Mouse (Mus musculus): ENCODE results near the gene Gstz1. TPM values are rescaled to one million over a fixed set of nuclear protein-coding genes. Genes with fewer than 3 reads are reported as not detected.
"Not testable (repeated sequence)": the region's sequence is repeated elsewhere in the genome, so short reads cannot be mapped to it uniquely, and the experiment has no call there.

The Gstz1 gene
- polyA plus RNA-seq, 1 experiment from 2014 or later: 32.5 TPM

DNA sequence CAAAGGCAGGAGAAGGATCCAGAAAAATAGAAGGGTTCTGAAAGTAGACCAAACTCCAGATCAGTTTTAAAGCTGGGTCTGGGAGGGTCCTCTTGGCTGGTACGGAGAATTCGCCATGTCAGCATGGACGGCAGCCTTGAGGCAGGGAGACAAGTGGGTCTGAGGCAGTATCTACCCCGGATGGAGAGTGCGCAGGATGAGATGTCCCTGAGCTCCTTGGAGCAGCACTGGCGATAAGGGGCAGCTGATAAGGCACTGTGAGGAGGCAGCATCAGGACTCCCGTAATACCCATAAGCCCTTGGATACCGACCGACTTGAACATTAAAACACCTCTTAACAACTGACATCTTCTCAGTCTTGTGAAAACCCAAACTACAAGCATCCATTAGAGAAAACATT, 14.2 kb upstream of the Gstz1 start:
- 96% methylated on average over 9 of the region's 9 CpGs for WGBS
- H3K9me3 ChIP-seq: no peaks in the 10 kb centered on the region
- peaks cover 44% of the 10 kb centered on the region for H3K36me3 ChIP-seq

DNA sequence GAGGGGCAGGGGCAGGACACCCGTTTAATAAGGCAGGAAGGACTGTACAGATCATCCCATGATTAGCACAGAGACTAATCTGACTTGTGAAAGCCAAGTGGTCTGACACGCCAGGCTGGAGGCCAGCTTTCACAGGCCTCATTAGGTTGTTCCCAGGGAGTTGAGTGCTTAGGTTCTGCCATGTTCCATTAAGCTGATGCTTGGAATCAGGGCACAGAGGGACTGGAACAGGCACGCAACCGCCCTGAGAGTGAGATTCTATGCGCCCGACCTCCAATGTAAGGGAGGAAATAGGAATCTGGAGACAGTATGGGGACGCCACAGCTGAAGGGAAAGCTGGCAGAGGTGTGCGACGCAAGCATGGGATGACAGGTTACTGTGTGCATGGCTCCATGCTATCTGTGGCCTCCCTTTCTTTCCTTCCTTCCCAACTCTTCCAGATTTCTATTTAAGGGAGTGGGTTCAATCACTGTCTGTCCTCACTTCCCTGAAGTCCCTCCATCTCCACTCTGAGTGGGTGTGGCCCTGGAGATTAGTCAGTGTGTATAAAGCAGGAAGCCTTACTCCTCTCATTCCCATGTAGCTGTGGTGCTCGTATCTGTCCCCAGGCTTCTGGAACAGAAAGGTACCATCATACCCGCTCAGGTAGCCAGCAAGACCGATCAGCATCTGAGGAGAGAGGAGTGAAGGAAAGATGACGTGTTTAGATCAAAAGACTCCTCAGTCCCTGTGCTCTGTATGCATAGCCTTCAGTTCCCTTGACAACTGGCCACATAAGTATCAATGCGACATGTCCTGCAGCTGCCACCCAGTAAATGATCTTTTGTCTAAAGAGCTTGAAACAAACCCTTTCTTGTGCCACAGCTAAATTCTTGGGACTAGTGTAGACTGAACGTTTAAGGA, 9.3 kb upstream of the Gstz1 start:
- Histone ChIP-seq H3K36me3 (peaks cover 21% of the 10 kb centered on the region), H3K9ac (replicated peaks) (no peak overlapping the region), H3K4me3 (replicated peaks) (no peak overlapping the region), H3K4me1 (replicated peaks) (peaks cover 17% of the 10 kb centered on the region), H3K4me2 (replicated peaks) (no peak overlapping the region), H3K27ac (peak overlapping the region; percentile 73), H3K9me3 (no peaks in the 10 kb centered on the region), H3K27me3 (no peaks in the 10 kb centered on the region)
- 53% methylated on average over 15 of the region's 15 CpGs for WGBS
- peak; percentile 89 for ATAC-seq

More for the DNA sequence above, 14.2 kb upstream of the Gstz1 start:
- H3K4me2 ChIP-seq (replicated peaks): no peak overlapping the region
- H3K4me1 ChIP-seq (replicated peaks): peaks cover 4% of the 10 kb centered on the region
- H3K4me3 ChIP-seq (replicated peaks): no peak overlapping the region
- H3K27me3 ChIP-seq: no peaks in the 10 kb centered on the region
- no peak for ATAC-seq
- no peak overlapping the region for H3K27ac ChIP-seq
- no peak overlapping the region for H3K9ac ChIP-seq (replicated peaks)

DNA sequence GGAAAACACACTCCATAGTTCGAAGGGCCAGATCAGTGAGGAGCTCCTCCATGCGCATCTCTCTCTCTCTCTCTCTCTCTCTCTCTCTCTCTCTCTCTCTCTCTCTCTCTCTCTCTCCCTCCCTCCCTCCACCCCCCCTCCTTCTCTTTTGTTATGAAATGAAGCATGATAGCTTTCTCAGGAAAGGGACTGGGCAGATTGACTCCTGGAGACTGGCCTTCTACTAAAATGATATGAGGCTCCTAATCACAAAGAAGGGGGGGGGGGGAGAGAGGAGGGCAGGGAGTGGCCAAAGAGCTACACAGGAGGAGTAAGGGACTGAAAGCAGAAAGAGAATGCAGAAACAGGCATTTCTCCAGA, 8.6 kb upstream of the Gstz1 start:
- WGBS: 10% methylated on average over 2 of the region's 2 CpGs
- H3K9me3 ChIP-seq: no peaks in the 10 kb centered on the region
- peaks cover 17% of the 10 kb centered on the region for H3K36me3 ChIP-seq
- no peak overlapping the region for H3K9ac ChIP-seq (replicated peaks)
- H3K27ac ChIP-seq: peak overlapping the region; percentile 73
- H3K4me3 ChIP-seq (replicated peaks): no peak overlapping the region
- H3K27me3 ChIP-seq: no peaks in the 10 kb centered on the region
- peak; percentile 55 for ATAC-seq
- no peak overlapping the region for H3K4me2 ChIP-seq (replicated peaks)
- H3K4me1 ChIP-seq (replicated peaks): peaks cover 17% of the 10 kb centered on the region

DNA sequence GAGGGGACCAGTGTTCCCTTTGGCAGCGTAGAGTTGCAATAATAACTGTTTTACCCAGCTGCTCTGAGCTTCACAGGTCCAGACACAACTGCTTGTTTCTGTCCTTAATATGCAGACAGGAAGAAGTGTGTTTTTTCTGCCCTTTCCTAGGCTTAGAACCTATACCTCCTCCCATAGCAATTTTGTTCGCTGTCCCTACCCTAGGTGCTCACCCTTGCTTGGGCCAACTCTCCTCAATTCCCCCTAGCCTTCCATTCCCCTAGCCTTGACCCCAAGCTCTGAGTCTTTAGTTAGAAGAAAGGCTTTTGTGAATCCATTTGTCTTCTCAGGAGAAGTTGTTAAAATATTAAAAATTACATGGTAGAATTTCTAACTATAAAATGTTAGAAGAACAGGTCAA, 8.2 kb upstream of the Gstz1 start:
- 70% methylated on average over 1 of the region's 2 CpGs for WGBS
- peaks cover 17% of the 10 kb centered on the region for H3K4me1 ChIP-seq (replicated peaks)
- no peaks in the 10 kb centered on the region for H3K9me3 ChIP-seq
- H3K9ac ChIP-seq (replicated peaks): no peak overlapping the region
- no peak overlapping the region for H3K4me2 ChIP-seq (replicated peaks)
- peaks cover 13% of the 10 kb centered on the region; the same call in 1 of the 2 replicates for H3K36me3 ChIP-seq
- H3K27me3 ChIP-seq: no peaks in the 10 kb centered on the region
- peak overlapping the region; percentile 69 for H3K27ac ChIP-seq
- H3K4me3 ChIP-seq (replicated peaks): no peak overlapping the region
- peak; percentile 57; the same call in 1 of the 2 replicates for ATAC-seq

DNA sequence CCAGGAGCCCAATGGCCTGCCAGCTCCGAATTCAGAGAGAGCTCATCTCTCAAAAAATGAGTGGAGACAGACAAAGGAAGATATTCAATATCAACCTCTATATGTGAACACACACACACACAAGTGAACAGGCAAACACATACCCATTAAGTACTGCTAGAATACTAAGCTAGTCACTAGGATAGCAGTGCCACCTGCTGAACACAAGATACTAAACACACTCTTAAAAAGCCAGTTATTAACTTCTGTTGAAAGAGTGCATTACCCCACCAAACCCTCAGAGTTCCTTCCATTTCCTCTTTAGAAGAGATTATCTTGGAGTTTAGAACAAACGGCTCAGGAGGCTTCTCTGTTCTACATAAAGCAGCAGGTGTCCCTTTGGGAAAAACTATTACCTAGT, 4.8 kb upstream of the Gstz1 start:
- Histone ChIP-seq H3K27me3 (no peaks in the 10 kb centered on the region), H3K36me3 (0 out of 2 replicates have a peak, but pooled peaks cover 6% of the 10 kb centered on the region), H3K4me1 (replicated peaks) (peaks cover 36% of the 10 kb centered on the region), H3K9ac (replicated peaks) (no peak overlapping the region), H3K4me3 (replicated peaks) (no peak overlapping the region), H3K27ac (no peak overlapping the region), H3K4me2 (replicated peaks) (no peak overlapping the region), H3K9me3 (no peaks in the 10 kb centered on the region)
- ATAC-seq: no peak
- 84% methylated on average over 2 of the region's 2 CpGs for WGBS

DNA sequence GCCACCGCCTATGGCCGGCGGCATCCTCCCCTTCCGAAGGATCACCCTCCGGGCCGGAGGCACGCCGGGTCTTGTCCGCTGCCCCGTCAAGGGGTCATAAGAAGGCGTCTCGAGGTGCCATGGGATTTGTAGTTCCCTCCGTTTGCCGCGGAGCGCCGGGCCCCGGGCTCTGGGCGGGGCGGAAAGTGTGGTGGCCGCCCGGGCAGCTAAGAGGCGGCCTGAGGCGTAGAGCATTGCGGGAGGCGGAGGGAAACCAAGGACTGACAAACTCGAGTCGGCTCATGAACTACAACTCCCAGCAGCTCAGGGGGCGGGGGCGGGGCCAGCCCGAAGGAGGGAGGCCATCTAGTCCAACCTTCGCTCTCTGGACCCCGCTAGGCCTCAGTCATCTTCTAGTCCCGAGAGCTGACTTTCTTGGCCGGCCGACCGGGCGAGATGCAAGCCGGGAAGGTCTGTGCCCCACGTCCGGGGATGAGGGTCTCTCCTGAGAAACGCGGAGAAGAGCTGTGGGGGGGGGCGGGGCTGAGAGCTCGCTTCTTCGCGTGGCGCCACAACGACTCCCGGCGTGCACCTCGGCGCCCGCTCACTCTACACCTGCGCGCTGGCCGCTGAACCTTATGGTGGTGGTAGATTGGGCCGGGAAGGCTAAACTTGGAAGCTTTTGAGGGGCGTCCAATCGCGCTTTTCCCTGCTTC, 577 bp downstream of the Gstz1 start, which contains the start of gene Pomt2:
Gene Pomt2 (minus strand): TSS at position 574 of the 695 bp plus-strand sequence.
- H3K4me2 ChIP-seq (replicated peaks): peak within 1 kb of the TSS; percentile 66
- peak; percentile 96 for ATAC-seq
- H3K9me3 ChIP-seq: no peaks in the 10 kb centered on the region
- H3K27me3 ChIP-seq: no peaks in the 10 kb centered on the region
- H3K9ac ChIP-seq (replicated peaks): peak within 1 kb of the TSS; percentile 78
- peaks cover 4% of the 10 kb centered on the region for H3K36me3 ChIP-seq
- WGBS: under 1% methylated on average over 60 of the region's 61 CpGs
- peak within 1 kb of the TSS; percentile 92 for H3K4me3 ChIP-seq (replicated peaks)
- H3K27ac ChIP-seq: peak within 1 kb of the TSS; percentile 96
- H3K4me1 ChIP-seq (replicated peaks): peaks cover 27% of the 10 kb centered on the region

DNA sequence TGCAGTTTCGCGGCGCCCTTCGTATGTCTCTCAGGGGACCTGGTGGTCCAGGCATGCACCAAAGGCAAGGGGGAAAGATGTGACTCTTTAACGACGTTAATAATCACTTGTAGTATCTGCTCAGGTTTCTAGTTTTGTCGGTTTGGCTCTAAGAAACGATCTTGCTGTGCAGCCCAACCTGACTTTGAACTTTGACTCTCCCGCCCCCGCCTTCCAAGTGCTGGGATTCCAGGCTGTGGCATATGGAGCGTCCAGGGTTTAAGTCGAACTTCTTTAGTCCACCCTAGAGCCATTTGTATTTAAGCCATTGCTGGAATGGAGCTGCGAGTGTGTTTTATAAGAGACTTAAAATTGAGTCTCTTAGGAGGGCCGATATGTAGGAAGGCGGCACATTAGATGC, 1.2 kb downstream of the Gstz1 start:
- peaks cover 4% of the 10 kb centered on the region for H3K36me3 ChIP-seq
- peak overlapping the region; percentile 66 for H3K4me2 ChIP-seq (replicated peaks)
- peak overlapping the region; percentile 92 for H3K4me3 ChIP-seq (replicated peaks)
- H3K9me3 ChIP-seq: no peaks in the 10 kb centered on the region
- peak overlapping the region; percentile 78 for H3K9ac ChIP-seq (replicated peaks)
- no peak for ATAC-seq
- H3K27me3 ChIP-seq: no peaks in the 10 kb centered on the region
- H3K27ac ChIP-seq: peak overlapping the region; percentile 96
- 17% methylated on average over 15 of the region's 15 CpGs for WGBS
- peaks cover 27% of the 10 kb centered on the region for H3K4me1 ChIP-seq (replicated peaks)

DNA sequence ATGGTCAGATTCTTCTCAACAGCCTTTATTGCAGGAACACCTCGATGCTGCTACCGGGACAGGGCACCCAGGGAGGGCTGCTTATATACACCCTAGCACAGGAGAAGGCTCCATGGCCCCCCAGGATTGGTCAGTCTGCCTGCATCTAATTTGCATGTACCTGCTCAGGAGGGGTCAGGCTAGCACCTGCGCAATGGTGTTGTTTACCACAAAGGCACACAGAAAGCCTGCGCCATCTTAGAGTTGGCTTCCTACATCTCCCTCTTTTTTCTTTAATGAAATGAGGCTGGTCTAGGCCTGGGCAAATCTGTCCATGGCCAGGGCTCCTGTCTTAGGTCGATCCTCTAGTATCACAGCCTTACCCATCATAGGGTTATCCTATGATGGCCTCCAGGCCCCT, 2.5 kb downstream of the Gstz1 start:
- Histone ChIP-seq H3K36me3 (peaks cover 4% of the 10 kb centered on the region), H3K27ac (no peak overlapping the region), H3K4me1 (replicated peaks) (peaks cover 27% of the 10 kb centered on the region), H3K9ac (replicated peaks) (no peak overlapping the region), H3K9me3 (no peaks in the 10 kb centered on the region), H3K4me2 (replicated peaks) (no peak overlapping the region), H3K4me3 (replicated peaks) (no peak overlapping the region), H3K27me3 (no peaks in the 10 kb centered on the region)
- WGBS: 100% methylated on average over 5 of the region's 5 CpGs
- no peak for ATAC-seq

DNA sequence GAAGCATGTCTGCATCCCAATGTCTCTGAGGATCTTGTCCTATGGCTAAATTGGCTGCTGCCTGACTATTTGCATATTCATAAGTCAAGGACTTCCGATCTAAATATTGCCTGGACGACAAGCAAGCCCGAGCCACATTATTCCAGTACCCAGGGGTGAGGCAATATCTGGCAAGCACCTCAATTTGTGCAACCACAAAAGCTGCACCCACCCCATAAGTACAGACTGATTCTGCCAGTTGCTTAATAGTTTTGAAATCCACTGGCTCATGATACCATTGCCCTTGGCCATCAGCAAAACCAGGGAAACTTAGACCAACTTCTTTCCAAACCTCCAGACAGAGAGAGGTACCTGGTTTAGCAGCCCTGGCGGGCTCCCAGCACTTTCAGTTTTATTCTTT, 7.5 kb downstream of the Gstz1 start:
- 83% methylated on average over 4 of the region's 4 CpGs for WGBS

DNA sequence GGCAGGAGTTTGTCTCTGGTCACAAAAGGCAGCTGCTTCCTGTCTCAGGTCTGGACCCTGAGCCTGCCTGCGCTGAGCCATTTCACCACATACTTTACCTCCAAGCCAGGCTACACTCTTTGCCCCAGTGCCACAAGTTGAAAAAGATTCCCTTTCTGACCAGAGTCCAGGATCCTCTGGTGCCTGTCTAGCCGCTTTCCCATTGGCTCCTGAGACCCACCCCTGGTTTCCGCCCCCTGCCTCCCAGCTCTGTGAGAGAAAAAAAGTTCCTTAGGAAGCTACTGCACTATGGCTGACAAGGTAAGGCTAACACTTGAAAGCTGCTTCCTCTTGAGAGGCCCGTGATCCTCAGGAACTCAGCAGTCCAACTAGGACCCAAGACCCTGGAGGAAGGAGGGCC, 10.4 kb downstream of the Gstz1 start:
- H3K27me3 ChIP-seq: no peaks in the 10 kb centered on the region
- ATAC-seq: no peak
- no peak overlapping the region for H3K27ac ChIP-seq
- no peaks in the 10 kb centered on the region for H3K9me3 ChIP-seq
- 58% methylated on average over 4 of the region's 4 CpGs for WGBS
- no peak overlapping the region for H3K4me3 ChIP-seq (replicated peaks)
- no peak overlapping the region for H3K4me2 ChIP-seq (replicated peaks)
- no peaks in the 10 kb centered on the region for H3K4me1 ChIP-seq (replicated peaks)
- H3K9ac ChIP-seq (replicated peaks): no peak overlapping the region
- peaks cover 20% of the 10 kb centered on the region for H3K36me3 ChIP-seq

More for the DNA sequence above, 7.5 kb downstream of the Gstz1 start:
- H3K9me3 ChIP-seq; H3K4me3 ChIP-seq (replicated peaks); ATAC-seq; H3K27me3 ChIP-seq; H3K4me1 ChIP-seq (replicated peaks); H3K9ac ChIP-seq (replicated peaks); H3K27ac ChIP-seq; H3K4me2 ChIP-seq (replicated peaks): not testable (repeated sequence)
- H3K36me3 ChIP-seq: peaks cover 13% of the 10 kb centered on the region

DNA sequence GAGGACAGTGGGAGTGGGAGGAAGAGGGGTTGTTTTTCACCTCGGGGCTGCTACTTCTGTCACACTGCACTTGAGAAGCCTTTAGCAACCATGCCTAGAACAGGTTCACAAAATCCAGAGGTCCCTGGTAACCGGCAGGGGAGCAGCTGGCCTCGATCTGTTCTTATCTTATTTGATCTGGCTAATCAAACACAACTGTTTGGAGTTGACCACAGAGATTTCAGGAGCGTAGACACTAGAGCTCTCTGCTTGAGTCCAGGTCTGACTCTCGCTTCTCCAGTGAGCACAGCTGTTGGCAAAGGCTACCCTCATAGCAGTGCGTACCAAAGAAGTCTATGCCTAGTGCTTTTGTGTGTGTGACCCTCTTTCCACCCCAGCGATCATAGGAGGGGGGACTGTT, 11.1 kb downstream of the Gstz1 start:
- no peak for ATAC-seq
- Histone ChIP-seq H3K4me2 (replicated peaks) (no peak overlapping the region), H3K36me3 (peaks cover 27% of the 10 kb centered on the region), H3K9ac (replicated peaks) (no peak overlapping the region), H3K4me3 (replicated peaks) (no peak overlapping the region), H3K4me1 (replicated peaks) (no peaks in the 10 kb centered on the region), H3K9me3 (no peaks in the 10 kb centered on the region), H3K27me3 (no peaks in the 10 kb centered on the region), H3K27ac (no peak overlapping the region)
- WGBS: 80% methylated on average over 7 of the region's 7 CpGs

DNA sequence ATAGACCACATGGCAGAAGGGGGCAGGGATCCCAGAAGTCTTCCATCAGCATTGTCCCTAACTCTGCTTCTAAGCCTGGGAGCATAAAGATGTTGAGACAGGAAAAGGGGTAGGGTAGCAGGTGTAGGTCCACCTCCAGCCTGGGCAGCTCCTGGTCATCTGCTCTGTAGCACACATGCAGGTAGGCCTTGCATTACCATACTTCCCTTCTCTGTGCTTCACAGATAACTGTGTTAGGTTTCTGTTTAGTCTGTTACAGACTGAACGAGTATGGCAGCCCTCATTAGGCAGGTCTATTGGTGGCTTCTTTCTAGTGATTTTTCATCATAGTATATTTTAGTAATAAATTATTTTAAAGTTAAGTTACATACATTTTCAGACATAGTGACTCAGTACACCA, 13.3 kb downstream of the Gstz1 start:
- ATAC-seq: no peak
- Histone ChIP-seq H3K4me1 (replicated peaks) (no peaks in the 10 kb centered on the region), H3K36me3 (peaks cover 38% of the 10 kb centered on the region), H3K9me3 (no peaks in the 10 kb centered on the region), H3K4me2 (replicated peaks) (no peak overlapping the region), H3K4me3 (replicated peaks) (no peak overlapping the region), H3K9ac (replicated peaks) (no peak overlapping the region), H3K27ac (no peak overlapping the region), H3K27me3 (no peaks in the 10 kb centered on the region)
- WGBS: 86% methylated on average over 1 of the region's 1 CpGs

All from midbrain, embryonic 13.5 days (tissue).